Mouse (Mus musculus): Measurements from ENCODE around the gene Tmie. TPM values are rescaled to one million over a fixed set of nuclear protein-coding genes. Genes with fewer than 3 reads are reported as not detected.
A peak's percentile ranks its signal among the peaks of the same experiment; 100 is the strongest.

Gene Tmie
- polyA plus RNA-seq, 1 experiment = 1.6 TPM

DNA sequence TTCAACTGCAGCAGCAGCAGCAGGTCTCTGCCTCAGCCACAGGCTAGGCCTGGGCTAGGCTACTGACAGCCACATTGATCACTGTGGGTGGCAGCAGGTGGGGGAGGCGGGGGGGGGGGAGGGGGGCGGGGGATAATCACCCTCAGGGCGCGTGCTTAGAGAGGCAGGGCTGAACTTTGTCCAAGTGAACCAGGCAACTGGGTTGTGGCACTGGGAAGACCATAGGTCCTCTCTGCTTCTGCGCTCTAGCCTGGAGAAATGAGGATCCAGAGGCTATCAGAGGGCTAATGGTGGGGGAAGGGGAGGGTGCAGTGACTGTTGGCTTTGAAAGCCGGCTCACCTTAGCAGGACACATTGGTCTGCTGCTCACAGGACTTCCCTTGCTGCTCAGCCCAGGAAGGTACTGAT lies 4.6 kb downstream of the Tmie start:
- Histone ChIP-seq H3K4me1 (ENCODE audit: control insufficient read depth, insufficient read depth, low read length) (no peaks in the 10 kb centered on the region), H3K9me3 (replicated peaks; ENCODE audit: control insufficient read depth, insufficient read depth, low read length, poor library complexity, severe bottlenecking) (no peaks in the 10 kb centered on the region), H3K36me3 (ENCODE audit: control insufficient read depth, insufficient read depth, low read length, poor library complexity, severe bottlenecking) (no peaks in the 10 kb centered on the region), H3K27me3 (ENCODE audit: control insufficient read depth, insufficient read depth, low read length, poor library complexity, severe bottlenecking) (no peaks in the 10 kb centered on the region), H3K9ac (ENCODE audit: low read depth, poor library complexity, severe bottlenecking) (no peak overlapping the region), H3K27ac (ENCODE audit: insufficient read depth, low read length) (no peak overlapping the region), H3K4me3 (ENCODE audit: low read depth, low read length) (no peak overlapping the region)
- TF ChIP-seq POLR2A (IDR thresholded peaks at IDR 0.05; ENCODE audit: insufficient read depth, low read length) (no peak), CTCF (IDR thresholded peaks at IDR 0.05; ENCODE audit: low read depth, low read length) (no peak)

DNA sequence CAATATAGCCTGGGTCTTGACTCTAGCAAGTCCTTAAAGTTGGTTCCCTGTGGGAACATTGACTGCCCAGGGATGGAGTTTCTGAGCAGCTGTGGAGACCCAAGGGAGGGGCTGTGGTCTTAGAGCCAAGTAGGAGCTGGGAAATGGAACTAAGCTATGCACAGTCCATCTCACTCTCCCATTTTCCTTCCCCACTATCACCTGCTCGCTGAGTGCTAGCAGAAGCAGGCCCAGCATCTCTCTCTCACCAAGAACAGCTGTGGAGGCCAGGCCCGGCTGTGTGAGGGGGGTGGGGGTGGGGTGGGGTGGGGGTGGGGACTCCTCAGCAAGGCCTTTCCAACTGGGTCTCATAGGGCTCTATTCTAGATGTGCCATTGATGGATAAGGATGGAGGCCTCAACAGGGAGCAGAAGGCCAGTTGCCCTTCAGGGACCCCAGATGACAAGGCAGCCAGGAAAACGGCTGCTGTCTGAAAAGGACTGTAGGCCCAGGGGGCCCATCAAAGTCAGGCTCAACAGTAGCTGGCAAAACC lies 5.2 kb downstream of the Tmie start:
- no peaks in the 10 kb centered on the region for H3K9me3 ChIP-seq (replicated peaks; ENCODE audit: control insufficient read depth, insufficient read depth, low read length, poor library complexity, severe bottlenecking)
- H3K27me3 ChIP-seq (ENCODE audit: control insufficient read depth, insufficient read depth, low read length, poor library complexity, severe bottlenecking) = no peaks in the 10 kb centered on the region
- TF ChIP-seq POLR2A (IDR thresholded peaks at IDR 0.05; ENCODE audit: insufficient read depth, low read length) = no peak
- TF ChIP-seq CTCF (IDR thresholded peaks at IDR 0.05; ENCODE audit: low read depth, low read length) = no peak
- TF ChIP-seq EP300 (IDR thresholded peaks at IDR 0.05; ENCODE audit: insufficient read depth, low read depth, low read length) = no peak
- H3K36me3 ChIP-seq (ENCODE audit: control insufficient read depth, insufficient read depth, low read length, poor library complexity, severe bottlenecking) = no peaks in the 10 kb centered on the region
- H3K4me3 ChIP-seq (ENCODE audit: low read depth, low read length) = no peak overlapping the region
- no peak overlapping the region for H3K27ac ChIP-seq (ENCODE audit: insufficient read depth, low read length)
- no peak overlapping the region for H3K9ac ChIP-seq (ENCODE audit: low read depth, poor library complexity, severe bottlenecking)
- H3K4me1 ChIP-seq (ENCODE audit: control insufficient read depth, insufficient read depth, low read length) = no peaks in the 10 kb centered on the region

DNA sequence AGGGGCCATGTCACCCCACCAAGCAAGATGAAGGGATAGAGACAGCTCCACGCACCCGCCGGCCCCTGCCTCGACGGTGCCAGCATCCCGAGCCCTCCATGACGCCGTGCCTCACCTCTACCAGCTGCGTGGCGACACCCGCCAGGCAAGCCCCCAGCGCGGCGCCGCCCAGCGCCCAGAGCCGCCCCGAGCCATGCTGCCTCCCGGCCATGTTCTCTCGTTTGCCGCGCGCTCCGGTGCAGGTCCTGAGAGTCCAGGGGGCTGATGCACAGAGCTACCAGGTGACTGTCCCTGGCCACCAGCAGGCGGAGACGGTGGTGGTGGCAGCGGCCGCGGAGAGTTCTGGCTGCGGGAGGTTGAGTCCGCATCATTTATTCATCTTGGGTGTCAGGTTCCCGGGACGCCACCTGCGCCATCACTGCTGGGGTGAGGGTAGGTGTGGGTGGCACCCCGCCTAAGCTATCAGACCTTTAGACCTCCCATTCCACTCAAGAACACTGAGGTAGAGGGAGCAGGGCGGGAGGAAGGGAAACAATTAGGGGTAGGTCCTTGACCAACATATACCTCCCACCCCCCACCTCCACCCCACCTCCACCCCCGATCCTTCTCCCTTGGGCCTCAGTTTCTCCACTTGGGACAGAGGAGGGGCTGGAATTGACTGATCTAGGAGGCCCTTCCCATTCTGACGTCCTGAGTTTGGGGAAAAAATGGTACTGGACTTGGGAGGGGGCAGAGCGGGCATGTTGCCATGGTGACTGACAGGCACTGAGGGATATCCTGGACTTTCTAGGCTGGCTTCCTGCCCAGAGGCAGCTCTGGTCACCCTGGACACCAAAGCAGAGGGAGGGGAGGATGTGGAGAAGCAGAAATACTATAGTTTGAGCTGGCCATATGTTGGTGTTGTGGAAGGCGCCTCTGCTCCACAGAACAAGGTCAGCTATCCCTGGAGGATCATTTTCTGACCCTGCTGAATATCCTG lies 5.9 kb downstream of the Tmie start:
- Histone ChIP-seq H3K9ac (ENCODE audit: low read depth, poor library complexity, severe bottlenecking) (peak overlapping the region; percentile 38), H3K4me1 (ENCODE audit: control insufficient read depth, insufficient read depth, low read length) (no peaks in the 10 kb centered on the region), H3K9me3 (replicated peaks; ENCODE audit: control insufficient read depth, insufficient read depth, low read length, poor library complexity, severe bottlenecking) (no peaks in the 10 kb centered on the region), H3K4me3 (ENCODE audit: low read depth, low read length) (peak overlapping the region; percentile 55), H3K27me3 (ENCODE audit: control insufficient read depth, insufficient read depth, low read length, poor library complexity, severe bottlenecking) (no peaks in the 10 kb centered on the region), H3K27ac (ENCODE audit: insufficient read depth, low read length) (no peak overlapping the region), H3K36me3 (ENCODE audit: control insufficient read depth, insufficient read depth, low read length, poor library complexity, severe bottlenecking) (no peaks in the 10 kb centered on the region)
- TF ChIP-seq EP300 (IDR thresholded peaks at IDR 0.05; ENCODE audit: insufficient read depth, low read depth, low read length) = no peak
- TF ChIP-seq CTCF (IDR thresholded peaks at IDR 0.05; ENCODE audit: low read depth, low read length) = no peak
- no peak for TF ChIP-seq POLR2A (IDR thresholded peaks at IDR 0.05; ENCODE audit: insufficient read depth, low read length)

DNA sequence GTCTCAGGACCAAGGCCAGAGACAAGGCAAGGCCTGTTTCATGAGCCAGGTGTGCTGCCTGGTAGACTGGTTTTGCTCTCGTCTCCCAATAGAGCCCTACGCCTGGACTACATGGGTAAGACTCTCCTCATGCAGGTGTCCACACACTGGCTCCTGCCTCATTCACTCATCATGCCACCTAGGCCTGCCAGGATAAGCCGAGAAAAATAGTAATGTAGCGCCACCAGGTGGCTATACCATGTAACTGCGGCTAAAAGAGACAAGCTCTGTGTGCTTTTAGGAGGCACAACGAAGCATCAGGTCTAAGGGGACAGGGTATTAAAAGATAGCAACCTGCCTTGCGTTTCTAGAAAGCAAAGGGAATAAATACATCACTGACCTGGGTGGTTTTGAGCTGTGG lies 8.9 kb downstream of the Tmie start:
- Histone ChIP-seq H3K9ac (ENCODE audit: low read depth, poor library complexity, severe bottlenecking) (no peak overlapping the region), H3K36me3 (ENCODE audit: control insufficient read depth, insufficient read depth, low read length, poor library complexity, severe bottlenecking) (no peaks in the 10 kb centered on the region), H3K4me3 (ENCODE audit: low read depth, low read length) (no peak overlapping the region), H3K27me3 (ENCODE audit: control insufficient read depth, insufficient read depth, low read length, poor library complexity, severe bottlenecking) (no peaks in the 10 kb centered on the region), H3K9me3 (replicated peaks; ENCODE audit: control insufficient read depth, insufficient read depth, low read length, poor library complexity, severe bottlenecking) (no peaks in the 10 kb centered on the region), H3K4me1 (ENCODE audit: control insufficient read depth, insufficient read depth, low read length) (no peaks in the 10 kb centered on the region), H3K27ac (ENCODE audit: insufficient read depth, low read length) (no peak overlapping the region)
- peak; percentile 56 for TF ChIP-seq CTCF (IDR thresholded peaks at IDR 0.05; ENCODE audit: low read depth, low read length)
- TF ChIP-seq EP300 (IDR thresholded peaks at IDR 0.05; ENCODE audit: insufficient read depth, low read depth, low read length) = no peak

DNA sequence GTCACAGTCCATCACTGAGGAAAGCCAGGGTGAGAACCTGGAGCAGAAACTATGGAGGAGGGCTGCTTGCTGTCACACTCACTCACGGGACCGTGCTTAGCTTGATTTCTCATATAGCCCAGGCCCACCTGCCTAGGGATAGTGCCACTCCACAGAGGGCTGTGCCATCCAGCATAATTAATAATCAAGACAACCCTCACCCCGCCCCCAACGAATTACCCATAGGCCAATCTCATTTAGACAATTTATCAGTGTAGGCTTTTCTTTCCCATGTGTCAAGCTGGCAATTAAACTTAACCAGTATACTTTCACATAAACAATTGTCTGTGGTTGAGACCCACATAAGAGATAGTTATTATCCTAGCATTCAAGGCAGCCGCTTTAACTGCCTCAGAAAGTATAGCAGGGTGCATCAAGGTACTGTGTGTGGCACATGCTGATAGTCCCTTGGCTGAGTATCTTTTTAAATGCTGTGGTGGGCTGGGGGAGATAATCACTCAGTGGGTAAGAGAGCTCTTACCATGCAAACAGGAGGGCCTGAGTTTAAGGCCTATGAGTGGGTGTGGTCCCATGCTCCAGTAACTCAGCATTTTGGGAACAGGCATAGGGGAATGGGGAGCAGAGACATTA lies 20.8 kb downstream of the Tmie start:
- Histone ChIP-seq H3K36me3 (ENCODE audit: control insufficient read depth, insufficient read depth, low read length, poor library complexity, severe bottlenecking) (no peaks in the 10 kb centered on the region), H3K9ac (ENCODE audit: low read depth, poor library complexity, severe bottlenecking) (no peak overlapping the region), H3K27me3 (ENCODE audit: control insufficient read depth, insufficient read depth, low read length, poor library complexity, severe bottlenecking) (no peaks in the 10 kb centered on the region), H3K27ac (ENCODE audit: insufficient read depth, low read length) (no peak overlapping the region), H3K4me1 (ENCODE audit: control insufficient read depth, insufficient read depth, low read length) (peaks cover 6% of the 10 kb centered on the region), H3K4me3 (ENCODE audit: low read depth, low read length) (no peak overlapping the region), H3K9me3 (replicated peaks; ENCODE audit: control insufficient read depth, insufficient read depth, low read length, poor library complexity, severe bottlenecking) (no peaks in the 10 kb centered on the region)
- TF ChIP-seq CTCF (IDR thresholded peaks at IDR 0.05; ENCODE audit: low read depth, low read length) = no peak
- TF ChIP-seq POLR2A (IDR thresholded peaks at IDR 0.05; ENCODE audit: insufficient read depth, low read length) = no peak
- TF ChIP-seq EP300 (IDR thresholded peaks at IDR 0.05; ENCODE audit: insufficient read depth, low read depth, low read length) = no peak

DNA sequence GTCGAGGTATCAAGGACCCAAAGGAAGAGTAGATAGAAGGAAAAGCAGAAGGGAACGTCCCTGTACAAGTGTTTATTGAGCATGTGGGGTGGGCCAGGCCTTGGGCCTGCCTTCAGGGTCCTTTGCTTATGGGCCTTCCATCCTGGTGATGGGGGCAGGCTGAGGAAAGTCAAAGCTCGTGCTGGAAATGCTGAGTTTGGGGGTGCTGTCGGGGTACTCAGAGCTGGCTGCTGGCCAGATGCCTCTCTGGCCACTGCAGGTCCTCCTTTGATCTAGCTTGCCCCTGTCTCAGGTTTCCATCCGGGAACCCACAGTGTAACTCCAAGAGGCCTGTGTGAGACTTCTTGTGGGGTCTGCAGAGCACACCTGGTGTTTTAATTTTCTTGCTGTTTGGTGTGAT lies 21.4 kb downstream of the Tmie start:
- H3K36me3 ChIP-seq (ENCODE audit: control insufficient read depth, insufficient read depth, low read length, poor library complexity, severe bottlenecking) = no peaks in the 10 kb centered on the region
- H3K27me3 ChIP-seq (ENCODE audit: control insufficient read depth, insufficient read depth, low read length, poor library complexity, severe bottlenecking) = no peaks in the 10 kb centered on the region
- no peak overlapping the region for H3K4me3 ChIP-seq (ENCODE audit: low read depth, low read length)
- no peak overlapping the region for H3K27ac ChIP-seq (ENCODE audit: insufficient read depth, low read length)
- no peak for TF ChIP-seq EP300 (IDR thresholded peaks at IDR 0.05; ENCODE audit: insufficient read depth, low read depth, low read length)
- TF ChIP-seq POLR2A (IDR thresholded peaks at IDR 0.05; ENCODE audit: insufficient read depth, low read length) = no peak
- TF ChIP-seq CTCF (IDR thresholded peaks at IDR 0.05; ENCODE audit: low read depth, low read length) = no peak
- H3K4me1 ChIP-seq (ENCODE audit: control insufficient read depth, insufficient read depth, low read length) = peaks cover 6% of the 10 kb centered on the region
- H3K9me3 ChIP-seq (replicated peaks; ENCODE audit: control insufficient read depth, insufficient read depth, low read length, poor library complexity, severe bottlenecking) = no peaks in the 10 kb centered on the region
- 0 out of 2 replicates have a peak overlapping the region, but pooled peaks have one; percentile 54 for H3K9ac ChIP-seq (ENCODE audit: low read depth, poor library complexity, severe bottlenecking)

Measured in ES-Bruce4 (cell line).